Mouse (Mus musculus): ENCODE data around the gene Csnk1d. TPM values are rescaled to one million over a fixed set of nuclear protein-coding genes. Genes with fewer than 3 reads are reported as not detected.
A peak's percentile ranks its signal among the peaks of the same experiment; 100 is the strongest.

Csnk1d gene
- polyA plus RNA-seq, 1 experiment from 2014 or later = 62.0 TPM

GRCm38 (mm10) chr11:120937976-120938375 is 53.2 kb downstream of the Csnk1d start:
- no peak overlapping the region for H3K4me2 ChIP-seq (replicated peaks; ENCODE audit: low read depth)
- 94% methylated on average over 1 of the region's 1 CpGs for WGBS
- TF ChIP-seq CTCF (IDR thresholded peaks at IDR 0.05; ENCODE audit: low read depth) = no peak
- no peak overlapping the region for H3K4me3 ChIP-seq (ENCODE audit: low read depth, low read length)
- no peaks in the 10 kb centered on the region for H3K36me3 ChIP-seq (ENCODE audit: control insufficient read depth, insufficient read depth)
- no peak for ATAC-seq
- no peaks in the 10 kb centered on the region for H3K27me3 ChIP-seq (replicated peaks; ENCODE audit: control insufficient read depth, insufficient read depth, low read length)
- no peak overlapping the region for H3K9ac ChIP-seq (ENCODE audit: low read depth, low read length)
- H3K27ac ChIP-seq (ENCODE audit: low read depth, low read length) = no peak overlapping the region
- no peaks in the 10 kb centered on the region for H3K4me1 ChIP-seq (replicated peaks; ENCODE audit: control insufficient read depth, insufficient read depth, low read length)
- no peaks in the 10 kb centered on the region for H3K9me3 ChIP-seq (ENCODE audit: control insufficient read depth)

GRCm38 (mm10) chr11:120932564-120933398 is 58.3 kb downstream of the Csnk1d start, which contains the start of gene Ccdc57:
Gene Ccdc57, minus strand, starts transcription at chr11:120932872.
- Histone ChIP-seq H3K9ac (ENCODE audit: low read depth, low read length) (peak within 1 kb of the TSS; percentile 47), H3K27ac (ENCODE audit: low read depth, low read length) (no peak within 1 kb of the TSS), H3K4me2 (replicated peaks; ENCODE audit: low read depth) (peak within 1 kb of the TSS; percentile 74), H3K4me1 (replicated peaks; ENCODE audit: control insufficient read depth, insufficient read depth, low read length) (no peaks in the 10 kb centered on the region), H3K36me3 (ENCODE audit: control insufficient read depth, insufficient read depth) (no peaks in the 10 kb centered on the region; the same call in 1 of the 2 replicates), H3K27me3 (replicated peaks; ENCODE audit: control insufficient read depth, insufficient read depth, low read length) (no peaks in the 10 kb centered on the region), H3K4me3 (ENCODE audit: low read depth, low read length) (peak within 1 kb of the TSS; percentile 73), H3K9me3 (ENCODE audit: control insufficient read depth) (no peaks in the 10 kb centered on the region)
- WGBS = 10% methylated on average over 44 of the region's 44 CpGs
- ATAC-seq = peak; percentile 89
- no peak for TF ChIP-seq CTCF (IDR thresholded peaks at IDR 0.05; ENCODE audit: low read depth)

- Histone ChIP-seq H3K4me1 (replicated peaks; ENCODE audit: control insufficient read depth, insufficient read depth, low read length) (no peaks in the 10 kb centered on the region), H3K27me3 (replicated peaks; ENCODE audit: control insufficient read depth, insufficient read depth, low read length) (no peaks in the 10 kb centered on the region), H3K9ac (ENCODE audit: low read depth, low read length) (no peak overlapping the region), H3K27ac (ENCODE audit: low read depth, low read length) (no peak overlapping the region), H3K36me3 (ENCODE audit: control insufficient read depth, insufficient read depth) (no peaks in the 10 kb centered on the region; the same call in 1 of the 2 replicates), H3K4me3 (ENCODE audit: low read depth, low read length) (no peak overlapping the region), H3K9me3 (ENCODE audit: control insufficient read depth) (no peaks in the 10 kb centered on the region), H3K4me2 (replicated peaks; ENCODE audit: low read depth) (no peak overlapping the region)
- WGBS = 94% methylated on average over 4 of the region's 4 CpGs
- TF ChIP-seq CTCF (IDR thresholded peaks at IDR 0.05; ENCODE audit: low read depth) = no peak
- ATAC-seq = no peak
Observed at GRCm38 (mm10) chr11:120931479-120931878, 59.7 kb downstream of the Csnk1d start.

- no peak overlapping the region for H3K9ac ChIP-seq (ENCODE audit: low read depth, low read length)
- WGBS = 90% methylated on average over 4 of the region's 4 CpGs
- TF ChIP-seq CTCF (IDR thresholded peaks at IDR 0.05; ENCODE audit: low read depth) = no peak
- ATAC-seq = no peak
- H3K27ac ChIP-seq (ENCODE audit: low read depth, low read length) = no peak overlapping the region
- H3K4me3 ChIP-seq (ENCODE audit: low read depth, low read length) = no peak overlapping the region
- no peaks in the 10 kb centered on the region; the same call in 1 of the 2 replicates for H3K36me3 ChIP-seq (ENCODE audit: control insufficient read depth, insufficient read depth)
- no peaks in the 10 kb centered on the region for H3K27me3 ChIP-seq (replicated peaks; ENCODE audit: control insufficient read depth, insufficient read depth, low read length)
- no peaks in the 10 kb centered on the region for H3K9me3 ChIP-seq (ENCODE audit: control insufficient read depth)
- H3K4me1 ChIP-seq (replicated peaks; ENCODE audit: control insufficient read depth, insufficient read depth, low read length) = no peaks in the 10 kb centered on the region
- H3K4me2 ChIP-seq (replicated peaks; ENCODE audit: low read depth) = no peak overlapping the region
Observed at GRCm38 (mm10) chr11:120928468-120928867, 62.7 kb downstream of the Csnk1d start.

- Histone ChIP-seq H3K4me3 (ENCODE audit: low read depth, low read length) (no peak overlapping the region), H3K27ac (ENCODE audit: low read depth, low read length) (no peak overlapping the region), H3K27me3 (replicated peaks; ENCODE audit: control insufficient read depth, insufficient read depth, low read length) (no peaks in the 10 kb centered on the region), H3K9ac (ENCODE audit: low read depth, low read length) (no peak overlapping the region), H3K36me3 (ENCODE audit: control insufficient read depth, insufficient read depth) (peaks cover 10% of the 10 kb centered on the region; the same call in 1 of the 2 replicates), H3K4me2 (replicated peaks; ENCODE audit: low read depth) (no peak overlapping the region), H3K4me1 (replicated peaks; ENCODE audit: control insufficient read depth, insufficient read depth, low read length) (no peaks in the 10 kb centered on the region), H3K9me3 (ENCODE audit: control insufficient read depth) (no peaks in the 10 kb centered on the region)
- TF ChIP-seq CTCF (IDR thresholded peaks at IDR 0.05; ENCODE audit: low read depth) = no peak
- ATAC-seq = no peak
- WGBS = 88% methylated on average over 3 of the region's 3 CpGs
Observed at GRCm38 (mm10) chr11:120922528-120922927, 68.6 kb downstream of the Csnk1d start.

GRCm38 (mm10) chr11:120917756-120918155 is 73.4 kb downstream of the Csnk1d start:
- Histone ChIP-seq H3K27me3 (replicated peaks; ENCODE audit: control insufficient read depth, insufficient read depth, low read length) (no peaks in the 10 kb centered on the region), H3K4me2 (replicated peaks; ENCODE audit: low read depth) (no peak overlapping the region), H3K4me1 (replicated peaks; ENCODE audit: control insufficient read depth, insufficient read depth, low read length) (no peaks in the 10 kb centered on the region), H3K9ac (ENCODE audit: low read depth, low read length) (no peak overlapping the region), H3K4me3 (ENCODE audit: low read depth, low read length) (no peak overlapping the region), H3K36me3 (ENCODE audit: control insufficient read depth, insufficient read depth) (peaks cover 13% of the 10 kb centered on the region; the same call in 1 of the 2 replicates), H3K9me3 (ENCODE audit: control insufficient read depth) (no peaks in the 10 kb centered on the region), H3K27ac (ENCODE audit: low read depth, low read length) (no peak overlapping the region)
- no peak for ATAC-seq
- WGBS = 93% methylated on average over 5 of the region's 5 CpGs
- TF ChIP-seq CTCF (IDR thresholded peaks at IDR 0.05; ENCODE audit: low read depth) = no peak
